Mouse (Mus musculus): ENCODE results near the gene Lrr1. TPM values are rescaled to one million over a fixed set of nuclear protein-coding genes. Genes with fewer than 3 reads are reported as not detected.

Lrr1 gene
- polyA plus RNA-seq, 1 experiment from 2014 or later: 5.5 TPM

- Histone ChIP-seq H3K36me3 (ENCODE audit: control insufficient read depth, insufficient read depth) (no peaks in the 10 kb centered on the region), H3K4me2 (replicated peaks; ENCODE audit: low read depth) (peak overlapping the region; percentile 25; the same call in 1 of the 2 replicates), H3K9me3 (ENCODE audit: control insufficient read depth) (no peaks in the 10 kb centered on the region), H3K4me1 (replicated peaks; ENCODE audit: control insufficient read depth, insufficient read depth, low read length) (no peaks in the 10 kb centered on the region), H3K27ac (ENCODE audit: low read depth, low read length) (no peak overlapping the region), H3K4me3 (ENCODE audit: low read depth, low read length) (no peak overlapping the region), H3K27me3 (replicated peaks; ENCODE audit: control insufficient read depth, insufficient read depth, low read length) (no peaks in the 10 kb centered on the region), H3K9ac (ENCODE audit: low read depth, low read length) (no peak overlapping the region)
- no peak; the same call in 1 of the 2 replicates for TF ChIP-seq CTCF (IDR thresholded peaks at IDR 0.05; ENCODE audit: low read depth)
- 28% methylated on average over 16 of the region's 18 CpGs for WGBS
- ATAC-seq: no peak
Measured at GRCm38 (mm10) chr12:69129634-69130310, 38.8 kb upstream of the Lrr1 start.

DNA sequence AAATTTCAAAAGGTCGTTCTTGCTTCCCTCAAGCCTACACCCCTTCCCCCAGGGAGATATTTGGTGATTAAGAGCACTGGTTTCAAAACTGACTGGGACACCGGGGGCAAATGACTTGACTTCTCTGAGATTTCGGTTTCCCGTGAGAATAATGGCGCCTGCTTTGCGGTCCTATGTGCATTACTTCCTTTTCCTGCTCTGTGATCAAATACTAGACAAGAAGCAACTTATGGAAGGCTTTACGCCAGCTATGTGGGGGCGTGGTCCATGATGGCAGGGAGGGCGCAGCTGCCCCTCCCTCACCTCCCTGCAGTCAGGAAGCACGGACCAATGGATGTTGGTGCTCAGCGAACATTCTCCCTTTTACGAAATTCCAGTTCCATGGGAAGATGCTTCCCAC lies 38.1 kb upstream of the Lrr1 start:
- Histone ChIP-seq H3K4me1 (replicated peaks; ENCODE audit: control insufficient read depth, insufficient read depth, low read length) (no peaks in the 10 kb centered on the region), H3K9ac (ENCODE audit: low read depth, low read length) (no peak overlapping the region), H3K27me3 (replicated peaks; ENCODE audit: control insufficient read depth, insufficient read depth, low read length) (no peaks in the 10 kb centered on the region), H3K9me3 (ENCODE audit: control insufficient read depth) (no peaks in the 10 kb centered on the region), H3K4me3 (ENCODE audit: low read depth, low read length) (no peak overlapping the region), H3K4me2 (replicated peaks; ENCODE audit: low read depth) (peak overlapping the region; percentile 25; the same call in 1 of the 2 replicates), H3K36me3 (ENCODE audit: control insufficient read depth, insufficient read depth) (no peaks in the 10 kb centered on the region), H3K27ac (ENCODE audit: low read depth, low read length) (no peak overlapping the region)
- 71% methylated on average over 12 of the region's 12 CpGs for WGBS
- TF ChIP-seq CTCF (IDR thresholded peaks at IDR 0.05; ENCODE audit: low read depth): no peak
- ATAC-seq: no peak

- Histone ChIP-seq H3K27me3 (replicated peaks; ENCODE audit: control insufficient read depth, insufficient read depth, low read length) (no peaks in the 10 kb centered on the region), H3K4me1 (replicated peaks; ENCODE audit: control insufficient read depth, insufficient read depth, low read length) (no peaks in the 10 kb centered on the region), H3K4me2 (replicated peaks; ENCODE audit: low read depth) (no peak overlapping the region), H3K4me3 (ENCODE audit: low read depth, low read length) (no peak overlapping the region), H3K36me3 (ENCODE audit: control insufficient read depth, insufficient read depth) (no peaks in the 10 kb centered on the region), H3K27ac (ENCODE audit: low read depth, low read length) (no peak overlapping the region), H3K9me3 (ENCODE audit: control insufficient read depth) (no peaks in the 10 kb centered on the region), H3K9ac (ENCODE audit: low read depth, low read length) (no peak overlapping the region)
- WGBS: 78% methylated on average over 6 of the region's 6 CpGs
- ATAC-seq: no peak
- TF ChIP-seq CTCF (IDR thresholded peaks at IDR 0.05; ENCODE audit: low read depth): no peak
Measured at GRCm38 (mm10) chr12:69131267-69131666, 37.3 kb upstream of the Lrr1 start.

DNA sequence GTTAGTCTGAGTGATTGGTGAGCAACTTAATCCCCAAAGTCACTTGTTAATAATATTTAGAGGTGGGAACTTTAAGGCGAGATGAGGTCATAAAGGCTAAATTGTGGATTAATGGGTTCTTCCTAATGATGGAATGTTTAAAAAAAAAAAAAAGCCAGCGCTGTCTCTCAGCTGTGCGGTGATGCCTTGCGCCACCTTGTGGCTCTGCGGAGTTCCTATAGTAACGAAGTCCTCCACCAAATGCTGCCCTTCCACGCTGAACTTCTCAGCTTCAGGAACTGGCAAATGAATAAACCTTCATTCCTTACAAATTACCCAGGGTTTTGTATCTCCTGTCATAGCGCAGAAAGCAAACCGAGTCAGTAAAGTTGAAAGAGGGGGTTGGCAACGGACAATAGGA lies 36.6 kb upstream of the Lrr1 start:
- Histone ChIP-seq H3K4me3 (ENCODE audit: low read depth, low read length) (no peak overlapping the region), H3K27me3 (replicated peaks; ENCODE audit: control insufficient read depth, insufficient read depth, low read length) (no peaks in the 10 kb centered on the region), H3K27ac (ENCODE audit: low read depth, low read length) (no peak overlapping the region), H3K9ac (ENCODE audit: low read depth, low read length) (no peak overlapping the region), H3K4me1 (replicated peaks; ENCODE audit: control insufficient read depth, insufficient read depth, low read length) (no peaks in the 10 kb centered on the region), H3K36me3 (ENCODE audit: control insufficient read depth, insufficient read depth) (no peaks in the 10 kb centered on the region), H3K4me2 (replicated peaks; ENCODE audit: low read depth) (no peak overlapping the region), H3K9me3 (ENCODE audit: control insufficient read depth) (no peaks in the 10 kb centered on the region)
- ATAC-seq: no peak
- peak; percentile 77 for TF ChIP-seq CTCF (IDR thresholded peaks at IDR 0.05; ENCODE audit: low read depth)
- WGBS: 10% methylated on average over 10 of the region's 10 CpGs

GRCm38 (mm10) chr12:69139201-69139600 lies 29.4 kb upstream of the Lrr1 start:
- H3K9me3 ChIP-seq (ENCODE audit: control insufficient read depth): no peaks in the 10 kb centered on the region
- no peaks in the 10 kb centered on the region for H3K27me3 ChIP-seq (replicated peaks; ENCODE audit: control insufficient read depth, insufficient read depth, low read length)
- TF ChIP-seq CTCF (IDR thresholded peaks at IDR 0.05; ENCODE audit: low read depth): no peak
- no peaks in the 10 kb centered on the region for H3K36me3 ChIP-seq (ENCODE audit: control insufficient read depth, insufficient read depth)
- H3K4me3 ChIP-seq (ENCODE audit: low read depth, low read length): no peak overlapping the region
- H3K4me2 ChIP-seq (replicated peaks; ENCODE audit: low read depth): no peak overlapping the region
- 93% methylated on average over 3 of the region's 3 CpGs for WGBS
- ATAC-seq: no peak
- no peak overlapping the region for H3K9ac ChIP-seq (ENCODE audit: low read depth, low read length)
- no peaks in the 10 kb centered on the region for H3K4me1 ChIP-seq (replicated peaks; ENCODE audit: control insufficient read depth, insufficient read depth, low read length)
- no peak overlapping the region for H3K27ac ChIP-seq (ENCODE audit: low read depth, low read length)

- no peak for ATAC-seq
- WGBS: 92% methylated on average over 7 of the region's 7 CpGs
Measured at GRCm38 (mm10) chr12:69139841-69140240, 28.8 kb upstream of the Lrr1 start.

More at GRCm38 (mm10) chr12:69139841-69140240, 28.8 kb upstream of the Lrr1 start:
- no peaks in the 10 kb centered on the region for H3K4me1 ChIP-seq (replicated peaks; ENCODE audit: control insufficient read depth, insufficient read depth, low read length)
- H3K4me2 ChIP-seq (replicated peaks; ENCODE audit: low read depth): no peak overlapping the region
- H3K27me3 ChIP-seq (replicated peaks; ENCODE audit: control insufficient read depth, insufficient read depth, low read length): no peaks in the 10 kb centered on the region
- H3K4me3 ChIP-seq (ENCODE audit: low read depth, low read length): no peak overlapping the region
- H3K36me3 ChIP-seq (ENCODE audit: control insufficient read depth, insufficient read depth): no peaks in the 10 kb centered on the region
- no peak for TF ChIP-seq CTCF (IDR thresholded peaks at IDR 0.05; ENCODE audit: low read depth)
- H3K9ac ChIP-seq (ENCODE audit: low read depth, low read length): no peak overlapping the region
- H3K9me3 ChIP-seq (ENCODE audit: control insufficient read depth): no peaks in the 10 kb centered on the region
- no peak overlapping the region for H3K27ac ChIP-seq (ENCODE audit: low read depth, low read length)
